Comparison of ENCODE assay signal across 8 mouse cellular contexts in the genomic region with DNA sequence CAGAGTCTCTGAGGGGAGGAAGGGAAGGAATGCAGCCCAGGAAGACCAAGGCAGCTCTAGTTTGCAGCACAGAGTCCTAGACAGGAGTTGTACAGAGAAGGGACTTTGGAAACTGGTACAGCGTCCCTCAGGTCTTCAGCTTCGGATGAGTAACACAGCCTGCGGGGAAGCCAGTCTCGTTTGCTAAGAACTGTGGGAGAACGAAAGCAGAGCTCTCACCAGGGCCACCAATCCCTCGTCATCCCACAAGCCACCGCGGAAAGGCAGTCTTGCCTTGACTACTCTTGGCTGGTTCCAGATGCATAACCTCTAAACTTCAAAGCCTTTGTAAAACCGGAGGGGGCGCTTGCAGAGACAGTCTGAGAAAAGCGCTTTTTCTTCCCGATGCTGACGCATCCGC. TPM values are rescaled to one million over a fixed set of nuclear protein-coding genes. Genes with fewer than 3 reads are reported as not detected.
DNase-seq lines count a peak whose midpoint lies in the region; ATAC-seq lines count a peak whose summit lies in the region.

No protein-coding gene starts in this region.

- peaks cover 4% of the 10 kb centered on the region for H3K27me3 ChIP-seq in hindbrain, embryonic 15.5 days
- peaks cover 57% of the 10 kb centered on the region for H3K27me3 ChIP-seq in liver, embryonic 12.5 days (replicated peaks)

- peak; percentile 54 to 60 for DNase-seq in right cerebral cortex, postnatal 10 days (ENCODE audit: low spot score in 2 of 2)
- no peak for DNase-seq in right cerebral cortex, postnatal 4 days
- DNase-seq in embryo, embryonic 9.5 days (ENCODE audit: extremely low spot score): peak; percentile 52
- peak; percentile 67 for DNase-seq in naive thymus-derived CD4-positive, alpha-beta T cell, adult 2 months (ENCODE audit: low read depth)
- DNase-seq in layer of hippocampus, adult 8-10 months (ENCODE audit: low spot score in 2 of 2): no peak
- DNase-seq in testis, postnatal 14 days (ENCODE audit: low spot score): no peak

- 0 out of 2 replicates have a peak, but pooled peaks have one; percentile 30 for ATAC-seq in hindbrain, embryonic 15.5 days (ENCODE audit: low FRiP score, low read depth)
- no peak for ATAC-seq in liver, embryonic 12.5 days

- no peak overlapping the region for H3K9ac ChIP-seq in hindbrain, embryonic 15.5 days
- no peak overlapping the region for H3K9ac ChIP-seq in liver, embryonic 12.5 days

- no peaks in the 10 kb centered on the region for H3K36me3 ChIP-seq in hindbrain, embryonic 15.5 days
- no peaks in the 10 kb centered on the region for H3K36me3 ChIP-seq in liver, embryonic 12.5 days

- no peaks in the 10 kb centered on the region for H3K9me3 ChIP-seq in hindbrain, embryonic 15.5 days
- no peaks in the 10 kb centered on the region for H3K9me3 ChIP-seq in liver, embryonic 12.5 days (replicated peaks)

- peaks cover 7% of the 10 kb centered on the region for H3K4me1 ChIP-seq in hindbrain, embryonic 15.5 days (replicated peaks)
- H3K4me1 ChIP-seq in liver, embryonic 12.5 days: no peaks in the 10 kb centered on the region

- peak overlapping the region; percentile 47 for H3K4me2 ChIP-seq in hindbrain, embryonic 15.5 days
- peak overlapping the region; percentile 49 for H3K4me2 ChIP-seq in liver, embryonic 12.5 days

- H3K4me3 ChIP-seq in hindbrain, embryonic 15.5 days: peak overlapping the region; percentile 16; the same call in 1 of the 2 replicates
- H3K4me3 ChIP-seq in liver, embryonic 12.5 days: peak overlapping the region; percentile 6

- 4% methylated on average over 14 of the region's 14 CpGs for WGBS in hindbrain, embryonic 15.5 days
- WGBS in liver, embryonic 12.5 days (ENCODE audit: insufficient replicate concordance): 5% methylated on average over 14 of the region's 14 CpGs

- H3K27ac ChIP-seq in hindbrain, embryonic 15.5 days (replicated peaks): no peak overlapping the region
- no peak overlapping the region for H3K27ac ChIP-seq in liver, embryonic 12.5 days

RNA-seq across cellular contexts. Expression of gene Efna1, which starts 18.6 kb away (rescaled TPM):
- polyA plus RNA-seq in hindbrain, embryonic 15.5 days (2015; fragmentation: Nextera tagmentation; extraction: Ambion mirVana): 8.9 and 9.1 TPM in 2 replicates
- 5.2 and 5.3 TPM in 2 replicates for polyA plus RNA-seq in liver, embryonic 12.5 days (2016; fragmentation: Nextera tagmentation; extraction: Ambion mirVana)
- total RNA-seq in layer of hippocampus, adult 8-10 months (2022): 10 to 100 TPM in 2 of 4 experiments, 1 to 10 TPM in 2; 7.9 to 12.6 (median 10.5) TPM

RNA-seq across cellular contexts. Expression of gene Efna3, which starts 23.3 kb away (rescaled TPM):
- polyA plus RNA-seq in hindbrain, embryonic 15.5 days (2015; fragmentation: Nextera tagmentation; extraction: Ambion mirVana): 62.4 and 72.3 TPM in 2 replicates
- polyA plus RNA-seq in liver, embryonic 12.5 days (2016; fragmentation: Nextera tagmentation; extraction: Ambion mirVana): 0.65 and 1.0 TPM in 2 replicates
- total RNA-seq in layer of hippocampus, adult 8-10 months (2022): 10 to 100 TPM; 57.7 to 72.8 (median 60.8) TPM

RNA-seq across cellular contexts. Expression of gene Slc50a1, which starts 29.1 kb away (rescaled TPM):
- polyA plus RNA-seq in hindbrain, embryonic 15.5 days (2015; fragmentation: Nextera tagmentation; extraction: Ambion mirVana): 36.2 and 38.5 TPM in 2 replicates
- 19.3 and 21.6 TPM in 2 replicates for polyA plus RNA-seq in liver, embryonic 12.5 days (2016; fragmentation: Nextera tagmentation; extraction: Ambion mirVana)
- 10 to 100 TPM; 51.8 to 69.9 (median 58.2) TPM for total RNA-seq in layer of hippocampus, adult 8-10 months (2022)

RNA-seq across cellular contexts. Expression of gene Efna4, which starts 38.3 kb away (rescaled TPM):
- polyA plus RNA-seq in hindbrain, embryonic 15.5 days (2015; fragmentation: Nextera tagmentation; extraction: Ambion mirVana): 6.0 and 7.4 TPM in 2 replicates
- polyA plus RNA-seq in liver, embryonic 12.5 days (2016; fragmentation: Nextera tagmentation; extraction: Ambion mirVana): 2.1 and 2.3 TPM in 2 replicates
- total RNA-seq in layer of hippocampus, adult 8-10 months (2022): 1 to 10 TPM in 3 of 4 experiments, under 1 TPM in 1; 0.96 to 1.4 (median 1.1) TPM

RNA-seq across cellular contexts. Expression of gene Dpm3, which starts 40.3 kb away (rescaled TPM):
- polyA plus RNA-seq in hindbrain, embryonic 15.5 days (2015; fragmentation: Nextera tagmentation; extraction: Ambion mirVana): 80.0 and 88.4 TPM in 2 replicates
- polyA plus RNA-seq in liver, embryonic 12.5 days (2016; fragmentation: Nextera tagmentation; extraction: Ambion mirVana): 72.3 and 73.6 TPM in 2 replicates
- total RNA-seq in layer of hippocampus, adult 8-10 months (2022): 10 to 100 TPM; 44.2 to 67.3 (median 61.7) TPM

Comparison
In these comparisons a context has a peak if more than half of its experiments do, and no peak if none do; other contexts are left out.
1. DNase-seq: peak in right cerebral cortex, postnatal 10 days (2 of 2), embryo, embryonic 9.5 days (single experiment) and naive thymus-derived CD4-positive, alpha-beta T cell, adult 2 months (single experiment); none in right cerebral cortex, postnatal 4 days (single experiment), layer of hippocampus, adult 8-10 months (0 of 2) and testis, postnatal 14 days (single experiment).
2. RNA of gene Efna3, which starts 23.3 kb away (polyA plus RNA-seq): 62.4 to 72.3 TPM in hindbrain, embryonic 15.5 days; 0.65 to 1.0 TPM in liver, embryonic 12.5 days; every median in the first group is over 10 times any median in the second.